Mouse (Mus musculus) lung, postnatal 0 days (tissue): Measurements from ENCODE around the gene Gse1.

Experiments used
- CTCF ChIP-seq: IDR thresholded peaks from 2 replicates; pipeline ENCODE4 v1.5.1; 2016; ENCODE audit warnings: antibody characterized with exemption, mild to moderate bottlenecking
- EP300 ChIP-seq: IDR thresholded peaks from 2 replicates; pipeline ENCODE4 v1.6.1; 2016; ENCODE audit warnings: antibody characterized with exemption, mild to moderate bottlenecking, control low read depth

GRCm38 (mm10) chr8:120370461-120370860 is 142.2 kb downstream of the Gse1 start:
- TF ChIP-seq CTCF: peak; percentile 38; the same call in 1 of the 2 replicates
- no peak for TF ChIP-seq EP300
